Mouse (Mus musculus) liver, postnatal 0 days (tissue): ENCODE results near the gene Cyp2d22.

ENCODE experiments used
- CTCF ChIP-seq: sonication (generic); IDR thresholded peaks from 2 replicates; pipeline ENCODE4 v1.5.1; 2016; ENCODE audit warnings: antibody characterized with exemption, low read depth
- EP300 ChIP-seq: IDR thresholded peaks from 2 replicates; pipeline ENCODE4 v1.6.1; 2016; ENCODE audit warnings: antibody characterized with exemption, low read depth, mild to moderate bottlenecking

GRCm38 (mm10) chr15:82401516-82401915 lies 21.5 kb upstream of the Cyp2d22 start:
- TF ChIP-seq EP300 (no peak), CTCF (no peak)
